Mouse (Mus musculus): ENCODE data around the gene Spata6. TPM values are rescaled to one million over a fixed set of nuclear protein-coding genes. Genes with fewer than 3 reads are reported as not detected.

The Spata6 gene
- polyA plus RNA-seq (2016; fragmentation: Nextera tagmentation; extraction: Ambion mirVana), result 17.2 and 23.1 TPM in 2 replicates

GRCm38 (mm10) chr4:111719776-111720661 lies at the start of gene Spata6:
Spata6 (plus strand) TSS chr4:111719984.
- Histone ChIP-seq H3K4me2 (peak within 1 kb of the TSS; percentile 69), H3K27ac (ENCODE audit: poor library complexity, severe bottlenecking) (peak within 1 kb of the TSS; percentile 83), H3K4me3 (peak within 1 kb of the TSS; percentile 89), H3K9ac (peak within 1 kb of the TSS; percentile 79), H3K4me1 (replicated peaks) (peaks cover 4% of the 10 kb centered on the region; the same call in 1 of the 2 replicates), H3K27me3 (replicated peaks) (no peaks in the 10 kb centered on the region), H3K9me3 (replicated peaks) (no peaks in the 10 kb centered on the region), H3K36me3 (0 out of 2 replicates have a peak, but pooled peaks cover 6% of the 10 kb centered on the region)
- peak; percentile 98 for ATAC-seq (ENCODE audit: insufficient number of reproducible peaks, low FRiP score)
- WGBS, result under 1% methylated on average over 48 of the region's 50 CpGs

- Histone ChIP-seq H3K27me3 (replicated peaks) (no peaks in the 10 kb centered on the region), H3K4me1 (replicated peaks) (peaks cover 8% of the 10 kb centered on the region), H3K36me3 (no peaks in the 10 kb centered on the region), H3K4me2 (0 out of 2 replicates have a peak overlapping the region, but pooled peaks have one; percentile 15), H3K4me3 (no peak overlapping the region), H3K27ac (ENCODE audit: poor library complexity, severe bottlenecking) (no peak overlapping the region), H3K9ac (no peak overlapping the region), H3K9me3 (replicated peaks) (no peaks in the 10 kb centered on the region)
- WGBS, result 29% methylated on average over 12 of the region's 12 CpGs
- no peak for ATAC-seq (ENCODE audit: insufficient number of reproducible peaks, low FRiP score)
Observed at GRCm38 (mm10) chr4:111670566-111671421, 49.0 kb upstream of the Spata6 start.

GRCm38 (mm10) chr4:111671440-111671839 lies 48.3 kb upstream of the Spata6 start:
- ATAC-seq (ENCODE audit: insufficient number of reproducible peaks, low FRiP score), result no peak
- no peak overlapping the region for H3K9ac ChIP-seq
- H3K9me3 ChIP-seq (replicated peaks), result no peaks in the 10 kb centered on the region
- no peak overlapping the region for H3K4me3 ChIP-seq
- H3K4me1 ChIP-seq (replicated peaks), result peaks cover 8% of the 10 kb centered on the region
- no peaks in the 10 kb centered on the region for H3K27me3 ChIP-seq (replicated peaks)
- no peaks in the 10 kb centered on the region for H3K36me3 ChIP-seq
- no peak overlapping the region for H3K27ac ChIP-seq (ENCODE audit: poor library complexity, severe bottlenecking)
- no peak overlapping the region for H3K4me2 ChIP-seq
- WGBS, result 39% methylated on average over 4 of the region's 4 CpGs

GRCm38 (mm10) chr4:111673904-111674303 lies 45.9 kb upstream of the Spata6 start:
- H3K4me3 ChIP-seq, result no peak overlapping the region
- H3K4me1 ChIP-seq (replicated peaks), result peaks cover 8% of the 10 kb centered on the region
- H3K27me3 ChIP-seq (replicated peaks), result no peaks in the 10 kb centered on the region
- H3K4me2 ChIP-seq, result no peak overlapping the region
- no peak overlapping the region for H3K27ac ChIP-seq (ENCODE audit: poor library complexity, severe bottlenecking)
- no peaks in the 10 kb centered on the region for H3K9me3 ChIP-seq (replicated peaks)
- H3K36me3 ChIP-seq, result no peaks in the 10 kb centered on the region
- no peak for ATAC-seq (ENCODE audit: insufficient number of reproducible peaks, low FRiP score)
- no peak overlapping the region for H3K9ac ChIP-seq

GRCm38 (mm10) chr4:111681926-111682325 lies 37.9 kb upstream of the Spata6 start:
- no peaks in the 10 kb centered on the region for H3K36me3 ChIP-seq
- H3K9me3 ChIP-seq (replicated peaks), result no peaks in the 10 kb centered on the region
- no peaks in the 10 kb centered on the region for H3K4me1 ChIP-seq (replicated peaks)
- WGBS, result 83% methylated on average over 5 of the region's 5 CpGs
- H3K4me3 ChIP-seq, result no peak overlapping the region
- no peak overlapping the region for H3K27ac ChIP-seq (ENCODE audit: poor library complexity, severe bottlenecking)
- H3K4me2 ChIP-seq, result no peak overlapping the region
- H3K27me3 ChIP-seq (replicated peaks), result no peaks in the 10 kb centered on the region
- ATAC-seq (ENCODE audit: insufficient number of reproducible peaks, low FRiP score), result no peak
- no peak overlapping the region for H3K9ac ChIP-seq

GRCm38 (mm10) chr4:111682793-111683192 lies 37.0 kb upstream of the Spata6 start:
- 0 out of 2 replicates have a peak, but pooled peaks cover 3% of the 10 kb centered on the region for H3K4me1 ChIP-seq (replicated peaks)
- H3K4me2 ChIP-seq, result no peak overlapping the region
- H3K9me3 ChIP-seq (replicated peaks), result no peaks in the 10 kb centered on the region
- H3K27ac ChIP-seq (ENCODE audit: poor library complexity, severe bottlenecking), result no peak overlapping the region
- no peaks in the 10 kb centered on the region for H3K36me3 ChIP-seq
- H3K27me3 ChIP-seq (replicated peaks), result no peaks in the 10 kb centered on the region
- no peak overlapping the region for H3K4me3 ChIP-seq
- no peak overlapping the region for H3K9ac ChIP-seq
- WGBS, result 72% methylated on average over 3 of the region's 3 CpGs
- ATAC-seq (ENCODE audit: insufficient number of reproducible peaks, low FRiP score), result no peak

- no peak overlapping the region for H3K27ac ChIP-seq (ENCODE audit: poor library complexity, severe bottlenecking)
- H3K9me3 ChIP-seq (replicated peaks), result no peaks in the 10 kb centered on the region
- H3K4me3 ChIP-seq, result no peak overlapping the region
- 72% methylated on average over 5 of the region's 5 CpGs for WGBS
- H3K27me3 ChIP-seq (replicated peaks), result no peaks in the 10 kb centered on the region
- no peak for ATAC-seq (ENCODE audit: insufficient number of reproducible peaks, low FRiP score)
- H3K4me2 ChIP-seq, result no peak overlapping the region
- H3K36me3 ChIP-seq, result no peaks in the 10 kb centered on the region
- H3K9ac ChIP-seq, result no peak overlapping the region
- 0 out of 2 replicates have a peak, but pooled peaks cover 3% of the 10 kb centered on the region for H3K4me1 ChIP-seq (replicated peaks)
Observed at GRCm38 (mm10) chr4:111683843-111684242, 35.9 kb upstream of the Spata6 start.

- no peak overlapping the region for H3K9ac ChIP-seq
- H3K27me3 ChIP-seq (replicated peaks), result no peaks in the 10 kb centered on the region
- peaks cover 7% of the 10 kb centered on the region; the same call in 1 of the 2 replicates for H3K4me1 ChIP-seq (replicated peaks)
- no peak overlapping the region for H3K4me3 ChIP-seq
- H3K36me3 ChIP-seq, result no peaks in the 10 kb centered on the region
- no peak overlapping the region for H3K27ac ChIP-seq (ENCODE audit: poor library complexity, severe bottlenecking)
- no peak overlapping the region for H3K4me2 ChIP-seq
- no peak for ATAC-seq (ENCODE audit: insufficient number of reproducible peaks, low FRiP score)
- WGBS, result 76% methylated on average over 2 of the region's 2 CpGs
- no peaks in the 10 kb centered on the region for H3K9me3 ChIP-seq (replicated peaks)
Observed at GRCm38 (mm10) chr4:111685951-111686350, 33.8 kb upstream of the Spata6 start.

- Histone ChIP-seq H3K36me3 (no peaks in the 10 kb centered on the region), H3K4me3 (no peak overlapping the region), H3K27me3 (replicated peaks) (no peaks in the 10 kb centered on the region), H3K9ac (no peak overlapping the region), H3K4me2 (peak overlapping the region; percentile 52), H3K4me1 (replicated peaks) (peaks cover 11% of the 10 kb centered on the region; the same call in 1 of the 2 replicates), H3K27ac (ENCODE audit: poor library complexity, severe bottlenecking) (no peak overlapping the region), H3K9me3 (replicated peaks) (no peaks in the 10 kb centered on the region)
- WGBS, result 9% methylated on average over 9 of the region's 9 CpGs
- ATAC-seq (ENCODE audit: insufficient number of reproducible peaks, low FRiP score), result peak; percentile 59; the same call in 1 of the 2 replicates
Observed at GRCm38 (mm10) chr4:111686951-111687350, 32.8 kb upstream of the Spata6 start.

- H3K27me3 ChIP-seq (replicated peaks), result no peaks in the 10 kb centered on the region
- no peak overlapping the region for H3K9ac ChIP-seq
- no peaks in the 10 kb centered on the region for H3K36me3 ChIP-seq
- no peak overlapping the region for H3K27ac ChIP-seq (ENCODE audit: poor library complexity, severe bottlenecking)
- 12% methylated on average over 6 of the region's 6 CpGs for WGBS
- H3K9me3 ChIP-seq (replicated peaks), result no peaks in the 10 kb centered on the region
- peak; percentile 69; the same call in 1 of the 2 replicates for ATAC-seq (ENCODE audit: insufficient number of reproducible peaks, low FRiP score)
- peak overlapping the region; percentile 59 for H3K4me2 ChIP-seq
- peak overlapping the region; percentile 18 for H3K4me3 ChIP-seq
- peaks cover 11% of the 10 kb centered on the region; the same call in 1 of the 2 replicates for H3K4me1 ChIP-seq (replicated peaks)
Observed at GRCm38 (mm10) chr4:111687613-111688012, 32.2 kb upstream of the Spata6 start.
